Mouse (Mus musculus) olfactory bulb, adult 2 months (tissue): Measurements from ENCODE around the gene Dact2.

ENCODE experiments used
- CTCF ChIP-seq: fragments of 200-500 bp; IDR thresholded peaks from 2 replicates; pipeline ENCODE4 v1.5.1; 2012; ENCODE audit warnings: low read depth, mild to moderate bottlenecking, low read length, moderate library complexity; ENCODE audit not compliant: insufficient read depth
- POLR2A ChIP-seq: fragments of 200-500 bp; IDR thresholded peaks from 2 replicates; pipeline ENCODE4 v1.6.1; 2012; ENCODE audit warnings: mild to moderate bottlenecking, low read depth, low read length, moderate library complexity; ENCODE audit not compliant: insufficient read depth

DNA sequence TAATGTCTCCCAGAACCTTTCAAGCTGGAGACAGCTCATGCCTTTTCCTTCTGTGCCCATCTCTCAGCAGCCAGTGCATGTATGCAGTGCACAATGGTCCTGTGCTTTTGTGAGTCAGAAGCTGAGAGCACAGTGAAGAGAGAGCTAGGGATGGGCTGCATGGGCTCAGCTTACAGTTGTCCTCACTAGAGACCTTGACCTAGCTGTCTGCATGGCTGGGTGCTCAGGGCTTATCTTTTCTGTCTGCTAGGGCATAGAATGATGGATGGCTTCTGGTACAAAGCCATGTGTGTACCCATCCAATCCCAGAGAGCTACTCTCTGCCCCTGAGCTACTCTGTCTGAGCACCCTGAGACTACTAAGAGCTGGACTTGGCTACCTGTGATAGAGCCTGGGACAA lies 17.0 kb downstream of the Dact2 start:
- TF ChIP-seq CTCF (no peak), POLR2A (no peak)
